Mouse (Mus musculus) liver, embryonic 15.5 days (tissue): Measurements from ENCODE around the gene Rrn3. TPM values are rescaled to one million over a fixed set of nuclear protein-coding genes. Genes with fewer than 3 reads are reported as not detected.
A peak's percentile ranks its signal among the peaks of the same experiment; 100 is the strongest.
"Not testable (repeated sequence)": the region's sequence is repeated elsewhere in the genome, so short reads cannot be mapped to it uniquely, and the experiment has no call there.

Experiments
- ATAC-seq: fragments of 200-750 bp; cut with Nextera tagmentation; 2 replicates; pipeline ENCODE4 v1.8.0; 2017; ENCODE audit warnings: moderate number of reproducible peaks, mild to moderate bottlenecking, moderate library complexity; ENCODE audit not compliant: insufficient read depth
- H3K27ac ChIP-seq: fragments of 300-500 bp; sonication (generic); replicated peaks from 2 replicates; pipeline ENCODE4 v1.5.1; 2015; ENCODE audit warnings: mild to moderate bottlenecking, inconsistent platforms
- H3K27me3 ChIP-seq: fragments of 300-500 bp; sonication (generic); 2 replicates; pipeline ENCODE4 v1.6.1; 2015; ENCODE audit warnings: mild to moderate bottlenecking, inconsistent platforms
- H3K36me3 ChIP-seq: fragments of 300-500 bp; sonication (generic); replicated peaks from 2 replicates; pipeline ENCODE4 v1.6.1; 2015; ENCODE audit warnings: moderate library complexity, mild to moderate bottlenecking, inconsistent platforms
- H3K4me1 ChIP-seq: fragments of 300-500 bp; sonication (generic); replicated peaks from 2 replicates; pipeline ENCODE4 v1.6.1; 2015; ENCODE audit warnings: inconsistent platforms
- H3K4me2 ChIP-seq: fragments of 300-500 bp; sonication (generic); 2 replicates; pipeline ENCODE4 v1.6.1; 2015; ENCODE audit warnings: moderate library complexity, mild to moderate bottlenecking, inconsistent platforms
- H3K4me3 ChIP-seq: fragments of 300-500 bp; sonication (generic); replicated peaks from 2 replicates; pipeline ENCODE4 v1.5.1; 2015; ENCODE audit warnings: mild to moderate bottlenecking, inconsistent platforms
- H3K9ac ChIP-seq: fragments of 300-500 bp; sonication (generic); 2 replicates; pipeline ENCODE4 v1.6.1; 2015; ENCODE audit warnings: moderate library complexity, mild to moderate bottlenecking, inconsistent platforms
- H3K9me3 ChIP-seq: fragments of 300-500 bp; sonication (generic); replicated peaks from 2 replicates; pipeline ENCODE4 v1.6.1; 2016; ENCODE audit warnings: inconsistent platforms
- WGBS: fragments of 180-500 bp; shearing (Covaris S2); methylation state at CpG from one replicate; pipeline ENCODE4 v1.1.7; 2015; ENCODE audit warnings: mixed read lengths; ENCODE audit not compliant: insufficient replicate concordance; 5-methylcytosine and 5-hydroxymethylcytosine counted together
- polyA plus RNA-seq: library from polyadenylated mRNA; unstranded; fragments of >200 nt; fragmentation: Nextera tagmentation; extraction: Ambion mirVana; gene quantifications from 2 replicates; pipeline ENCODE4 v1.2.1, GENCODE M21; 2015

Gene Rrn3
- polyA plus RNA-seq, 1 experiment from 2014 or later, result 21.0 TPM

- WGBS, result 78% methylated on average over 13 of the region's 13 CpGs
- no peak overlapping the region for H3K9ac ChIP-seq
- no peaks in the 10 kb centered on the region for H3K36me3 ChIP-seq
- H3K4me3 ChIP-seq, result no peak overlapping the region
- H3K4me1 ChIP-seq, result peaks cover 11% of the 10 kb centered on the region
- no peak overlapping the region for H3K27ac ChIP-seq
- H3K4me2 ChIP-seq, result no peak overlapping the region
- H3K9me3 ChIP-seq, result no peaks in the 10 kb centered on the region
- no peak for ATAC-seq
- H3K27me3 ChIP-seq, result peaks cover 6% of the 10 kb centered on the region; the same call in 1 of the 2 replicates
Measured at GRCm38 (mm10) chr16:13750626-13751025, 29.9 kb upstream of the Rrn3 start.

- no peak overlapping the region for H3K27ac ChIP-seq
- no peak for ATAC-seq
- no peaks in the 10 kb centered on the region for H3K36me3 ChIP-seq
- peak overlapping the region; percentile 97 for H3K4me2 ChIP-seq
- H3K27me3 ChIP-seq, result peaks cover 16% of the 10 kb centered on the region
- no peak overlapping the region for H3K9ac ChIP-seq
- 64% methylated on average over 8 of the region's 8 CpGs for WGBS
- H3K4me1 ChIP-seq, result peaks cover 11% of the 10 kb centered on the region
- peak overlapping the region; percentile 68 for H3K4me3 ChIP-seq
- no peaks in the 10 kb centered on the region for H3K9me3 ChIP-seq
Measured at GRCm38 (mm10) chr16:13753986-13754385, 26.5 kb upstream of the Rrn3 start.

DNA sequence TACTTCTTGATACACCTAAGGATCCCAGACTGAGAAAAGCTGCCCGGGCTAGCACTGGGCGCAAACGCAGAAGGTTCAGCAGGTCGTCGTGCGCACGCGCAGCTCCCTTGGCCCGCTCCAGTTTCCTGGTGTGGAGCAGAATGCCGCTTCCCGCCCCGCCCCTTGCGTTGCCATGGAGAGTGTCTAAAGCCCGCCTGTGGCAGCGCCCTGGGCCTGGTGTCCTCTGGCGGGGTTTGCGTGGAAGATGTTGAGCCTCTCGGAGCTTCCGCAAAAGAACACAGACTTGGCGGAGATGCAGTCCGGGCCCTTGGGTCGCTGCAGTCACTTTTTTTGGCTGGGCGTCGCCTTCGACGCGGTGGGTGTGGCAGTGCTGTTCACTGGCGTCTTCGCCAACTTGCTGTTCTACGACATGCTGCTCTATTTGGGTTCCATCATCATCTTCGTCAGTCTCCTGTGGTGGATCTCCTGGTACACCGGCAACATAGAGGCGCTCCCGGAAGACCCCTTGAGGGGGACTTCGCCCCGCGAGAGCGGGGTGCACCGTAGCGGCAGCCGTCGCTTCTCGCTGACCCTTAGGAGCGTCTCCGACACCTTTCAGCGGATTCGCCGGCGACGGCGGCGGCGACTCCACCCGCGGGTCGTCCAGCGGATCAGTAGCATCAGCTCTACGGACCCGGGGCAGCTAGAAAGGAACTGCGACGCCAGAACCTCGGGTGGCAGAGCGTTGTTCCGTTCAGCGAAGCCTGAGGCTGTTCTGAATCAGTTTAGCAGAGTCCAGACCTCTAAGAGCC is 25.9 kb upstream of the Rrn3 start:
- Histone ChIP-seq H3K36me3 (no peaks in the 10 kb centered on the region), H3K27ac (no peak overlapping the region), H3K4me3 (peak overlapping the region; percentile 68), H3K27me3 (peaks cover 16% of the 10 kb centered on the region), H3K9ac (peak overlapping the region; percentile 45), H3K4me2 (peak overlapping the region; percentile 97), H3K9me3 (no peaks in the 10 kb centered on the region), H3K4me1 (peaks cover 11% of the 10 kb centered on the region)
- WGBS, result 1% methylated on average over 65 of the region's 65 CpGs
- ATAC-seq, result peak; percentile 96

- no peak for ATAC-seq
- Histone ChIP-seq H3K27ac (no peak overlapping the region), H3K4me2 (no peak overlapping the region), H3K4me1 (peaks cover 11% of the 10 kb centered on the region), H3K9me3 (no peaks in the 10 kb centered on the region), H3K9ac (no peak overlapping the region), H3K4me3 (no peak overlapping the region), H3K36me3 (no peaks in the 10 kb centered on the region), H3K27me3 (peaks cover 16% of the 10 kb centered on the region)
- WGBS, result 73% methylated on average over 2 of the region's 2 CpGs
Measured at GRCm38 (mm10) chr16:13757823-13758222, 22.7 kb upstream of the Rrn3 start.

GRCm38 (mm10) chr16:13762807-13763206 is 17.7 kb upstream of the Rrn3 start:
- H3K9ac ChIP-seq, H3K36me3 ChIP-seq, H3K4me1 ChIP-seq, H3K4me2 ChIP-seq, H3K27me3 ChIP-seq, H3K27ac ChIP-seq, H3K4me3 ChIP-seq, H3K9me3 ChIP-seq, ATAC-seq: not testable (repeated sequence)
- WGBS, result 76% methylated on average over 1 of the region's 1 CpGs

- Histone ChIP-seq H3K9ac (no peak overlapping the region), H3K27ac (no peak overlapping the region), H3K4me3 (no peak overlapping the region), H3K9me3 (no peaks in the 10 kb centered on the region), H3K27me3 (no peaks in the 10 kb centered on the region), H3K36me3 (no peaks in the 10 kb centered on the region), H3K4me2 (no peak overlapping the region), H3K4me1 (no peaks in the 10 kb centered on the region)
- 70% methylated on average over 3 of the region's 3 CpGs for WGBS
- ATAC-seq, result no peak
Measured at GRCm38 (mm10) chr16:13764519-13764918, 16.0 kb upstream of the Rrn3 start.

GRCm38 (mm10) chr16:13766367-13766766 is 14.1 kb upstream of the Rrn3 start:
- Histone ChIP-seq H3K27me3 (no peaks in the 10 kb centered on the region), H3K27ac (no peak overlapping the region), H3K36me3 (no peaks in the 10 kb centered on the region), H3K4me2 (no peak overlapping the region), H3K9ac (no peak overlapping the region), H3K9me3 (no peaks in the 10 kb centered on the region), H3K4me3 (no peak overlapping the region), H3K4me1 (no peaks in the 10 kb centered on the region)
- no peak for ATAC-seq

- not testable (repeated sequence) for H3K9ac ChIP-seq, H3K4me1 ChIP-seq, H3K9me3 ChIP-seq, ATAC-seq, H3K27ac ChIP-seq, H3K36me3 ChIP-seq, H3K4me2 ChIP-seq, H3K4me3 ChIP-seq, H3K27me3 ChIP-seq
- 55% methylated on average over 4 of the region's 4 CpGs for WGBS
Measured at GRCm38 (mm10) chr16:13771603-13772002, 8.9 kb upstream of the Rrn3 start.

DNA sequence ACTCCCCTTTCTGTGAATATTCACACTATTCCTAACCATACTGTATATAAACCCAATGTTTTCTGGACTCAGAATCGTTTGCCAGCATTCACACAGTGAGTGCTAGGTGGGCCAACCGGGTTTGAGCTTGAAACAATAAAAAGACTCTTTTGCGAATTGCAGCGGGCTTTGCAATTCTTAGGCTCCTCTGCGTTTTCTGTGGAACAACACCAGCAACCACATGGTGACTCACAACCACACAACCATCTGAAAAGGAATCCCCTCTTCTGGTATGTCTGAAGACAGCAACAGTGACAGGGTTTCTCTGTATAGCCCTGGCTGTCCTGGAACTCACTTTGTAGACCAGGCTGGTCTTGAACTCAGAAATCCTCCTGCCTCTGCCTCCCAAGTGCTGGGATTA is 8.5 kb upstream of the Rrn3 start:
- WGBS, result 66% methylated on average over 5 of the region's 5 CpGs
- not testable (repeated sequence) for H3K9me3 ChIP-seq, H3K9ac ChIP-seq, H3K4me3 ChIP-seq, H3K36me3 ChIP-seq, ATAC-seq, H3K4me1 ChIP-seq, H3K4me2 ChIP-seq, H3K27me3 ChIP-seq, H3K27ac ChIP-seq

GRCm38 (mm10) chr16:13774011-13774410 is 6.5 kb upstream of the Rrn3 start:
- not testable (repeated sequence) for H3K9me3 ChIP-seq, H3K27me3 ChIP-seq, H3K9ac ChIP-seq, H3K36me3 ChIP-seq, H3K4me3 ChIP-seq, H3K4me1 ChIP-seq, ATAC-seq, H3K4me2 ChIP-seq, H3K27ac ChIP-seq
- WGBS, result 64% methylated on average over 2 of the region's 2 CpGs

GRCm38 (mm10) chr16:13774651-13775050 is 5.9 kb upstream of the Rrn3 start:
- H3K4me2 ChIP-seq, ATAC-seq, H3K36me3 ChIP-seq: not testable (repeated sequence)

GRCm38 (mm10) chr16:13781216-13781615 is 708 bp downstream of the Rrn3 start:
- H3K36me3 ChIP-seq, result peaks cover 31% of the 10 kb centered on the region
- 12% methylated on average over 8 of the region's 8 CpGs for WGBS
- H3K9ac ChIP-seq, result no peak overlapping the region; the same call in none of the 2 replicates
- peaks cover 19% of the 10 kb centered on the region for H3K4me1 ChIP-seq
- H3K9me3 ChIP-seq, result no peaks in the 10 kb centered on the region
- peak overlapping the region; percentile 82 for H3K4me2 ChIP-seq
- ATAC-seq, result peak; percentile 32; the same call in 1 of the 2 replicates
- peak overlapping the region; percentile 93 for H3K4me3 ChIP-seq
- no peaks in the 10 kb centered on the region for H3K27me3 ChIP-seq
- H3K27ac ChIP-seq, result peak overlapping the region; percentile 84; the same call in 1 of the 2 replicates

More at GRCm38 (mm10) chr16:13774651-13775050, 5.9 kb upstream of the Rrn3 start:
- H3K9ac ChIP-seq, H3K4me3 ChIP-seq, H3K27me3 ChIP-seq, H3K9me3 ChIP-seq, H3K4me1 ChIP-seq, H3K27ac ChIP-seq: not testable (repeated sequence)
- 62% methylated on average over 3 of the region's 3 CpGs for WGBS
